Mouse (Mus musculus): ENCODE measurements at regions not wholly inside any gene's neighbourhood (a gene's known extent, or its start where the extent isn't known, plus 50 kb on each side); places are given as distances from the start of the nearest gene placed in this dataset.

GRCm38 (mm10) chr15:63017966-63018365, 827.0 kb downstream of the Gsdmc2 start:
- TF ChIP-seq GATA4 (IDR thresholded peaks at IDR 0.05; ENCODE audit: insufficient replicate concordance, low read length): no peak

- no peak for TF ChIP-seq GATA4 (IDR thresholded peaks at IDR 0.05; ENCODE audit: insufficient replicate concordance, low read length)
Measured at GRCm38 (mm10) chr15:63006471-63007228, 838.3 kb downstream of the Gsdmc2 start.

- no peak for TF ChIP-seq GATA4 (IDR thresholded peaks at IDR 0.05; ENCODE audit: insufficient replicate concordance, low read length)
Measured at GRCm38 (mm10) chr15:62994691-62995090, 850.3 kb downstream of the Gsdmc2 start.

- no peak for TF ChIP-seq GATA4 (IDR thresholded peaks at IDR 0.05; ENCODE audit: insufficient replicate concordance, low read length)
Measured at GRCm38 (mm10) chr15:62986871-62987270, 858.1 kb downstream of the Gsdmc2 start.

GRCm38 (mm10) chr15:62986147-62986546, 858.8 kb downstream of the Gsdmc2 start:
- no peak for TF ChIP-seq GATA4 (IDR thresholded peaks at IDR 0.05; ENCODE audit: insufficient replicate concordance, low read length)

- no peak for TF ChIP-seq GATA4 (IDR thresholded peaks at IDR 0.05; ENCODE audit: insufficient replicate concordance, low read length)
Measured at GRCm38 (mm10) chr15:62970566-62970965, 874.4 kb downstream of the Gsdmc2 start.

- TF ChIP-seq GATA4 (IDR thresholded peaks at IDR 0.05; ENCODE audit: insufficient replicate concordance, low read length): no peak
Measured at GRCm38 (mm10) chr15:62962681-62963080, 882.3 kb downstream of the Gsdmc2 start.

- TF ChIP-seq GATA4 (IDR thresholded peaks at IDR 0.05; ENCODE audit: insufficient replicate concordance, low read length): no peak
Measured at GRCm38 (mm10) chr15:62960623-62961022, 884.4 kb downstream of the Gsdmc2 start.

GRCm38 (mm10) chr15:62958506-62959330, 886.3 kb downstream of the Gsdmc2 start:
- no peak for TF ChIP-seq GATA4 (IDR thresholded peaks at IDR 0.05; ENCODE audit: insufficient replicate concordance, low read length)

- no peak for TF ChIP-seq GATA4 (IDR thresholded peaks at IDR 0.05; ENCODE audit: insufficient replicate concordance, low read length)
Measured at GRCm38 (mm10) chr15:62954889-62955288, 890.1 kb downstream of the Gsdmc2 start.

- no peak for TF ChIP-seq GATA4 (IDR thresholded peaks at IDR 0.05; ENCODE audit: insufficient replicate concordance, low read length)
Measured at GRCm38 (mm10) chr15:62954322-62954820, 890.6 kb downstream of the Gsdmc2 start.

- no peak for TF ChIP-seq GATA4 (IDR thresholded peaks at IDR 0.05; ENCODE audit: insufficient replicate concordance, low read length)
Measured at GRCm38 (mm10) chr15:62953215-62953941, 891.6 kb downstream of the Gsdmc2 start.

- no peak for TF ChIP-seq GATA4 (IDR thresholded peaks at IDR 0.05; ENCODE audit: insufficient replicate concordance, low read length)
Measured at GRCm38 (mm10) chr15:62952487-62953214, 892.3 kb downstream of the Gsdmc2 start.

GRCm38 (mm10) chr15:62939416-62939815, 905.6 kb downstream of the Gsdmc2 start:
- TF ChIP-seq GATA4 (IDR thresholded peaks at IDR 0.05; ENCODE audit: insufficient replicate concordance, low read length): no peak; the same call in 1 of the 2 replicates

- TF ChIP-seq GATA4 (IDR thresholded peaks at IDR 0.05; ENCODE audit: insufficient replicate concordance, low read length): no peak
Measured at GRCm38 (mm10) chr15:62937756-62938155, 907.2 kb downstream of the Gsdmc2 start.
